Mouse (Mus musculus): ENCODE measurements around the gene Phf21b. TPM values are rescaled to one million over a fixed set of nuclear protein-coding genes. Genes with fewer than 3 reads are reported as not detected.

Gene Phf21b
- polyA plus RNA-seq, 1 experiment from 2014 or later: 0.19 TPM

DNA sequence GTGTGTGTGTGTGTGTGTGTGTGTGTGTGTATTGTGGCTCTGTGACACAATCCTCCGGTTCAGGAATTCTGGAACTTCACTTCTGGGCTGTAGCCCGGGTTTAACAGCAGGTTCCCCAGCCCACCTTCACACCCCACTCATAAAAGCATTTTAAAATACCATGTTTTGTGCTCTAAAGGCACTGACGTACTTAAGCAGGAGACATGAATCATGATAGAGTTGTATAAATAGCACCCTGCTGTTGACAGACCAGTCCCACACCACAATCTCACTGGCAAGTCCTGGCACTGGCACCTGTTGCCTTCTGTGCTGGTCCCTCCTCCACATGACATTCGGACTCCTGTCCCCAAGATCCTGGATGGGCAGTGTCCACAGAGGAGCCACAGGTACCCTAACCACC, 18.0 kb upstream of the Phf21b start:
- no peak overlapping the region for H3K4me3 ChIP-seq (ENCODE audit: low read length)
- no peak overlapping the region for H3K9ac ChIP-seq (replicated peaks; ENCODE audit: low read length)
- no peak overlapping the region for H3K4me2 ChIP-seq (replicated peaks; ENCODE audit: low read depth, low read length)
- ATAC-seq (ENCODE audit: low FRiP score, low TSS enrichment): no peak
- no peaks in the 10 kb centered on the region for H3K4me1 ChIP-seq (ENCODE audit: insufficient read depth, low read length)
- H3K36me3 ChIP-seq (ENCODE audit: insufficient read depth, low read length): no peaks in the 10 kb centered on the region
- no peaks in the 10 kb centered on the region for H3K27me3 ChIP-seq (ENCODE audit: insufficient read depth, low read length)
- H3K27ac ChIP-seq (ENCODE audit: low read length): no peak overlapping the region
- 75% methylated on average over 4 of the region's 4 CpGs for WGBS
- no peaks in the 10 kb centered on the region for H3K9me3 ChIP-seq (ENCODE audit: low read length)

DNA sequence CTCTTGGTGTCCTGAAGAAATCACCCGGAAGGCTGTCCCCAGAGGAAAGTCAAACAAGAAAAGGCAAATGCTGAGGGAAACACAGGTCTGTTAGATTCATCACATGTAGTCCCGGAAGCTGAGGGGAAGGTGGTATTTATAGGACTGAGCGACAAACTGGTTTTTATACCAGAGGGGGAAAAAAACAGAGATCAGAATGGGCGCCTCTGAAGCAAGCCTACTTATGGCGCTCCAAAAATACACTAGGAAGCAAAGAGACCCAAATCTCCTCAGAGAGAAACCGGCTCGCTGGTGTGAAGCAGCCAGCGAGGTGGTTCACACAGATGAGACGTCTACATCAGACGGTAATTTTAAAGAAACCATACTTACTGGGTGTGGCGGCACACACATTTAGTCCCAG, 17.2 kb upstream of the Phf21b start:
- Histone ChIP-seq H3K9me3 (ENCODE audit: low read length) (no peaks in the 10 kb centered on the region), H3K4me3 (ENCODE audit: low read length) (no peak overlapping the region), H3K4me1 (ENCODE audit: insufficient read depth, low read length) (no peaks in the 10 kb centered on the region), H3K27ac (ENCODE audit: low read length) (no peak overlapping the region), H3K4me2 (replicated peaks; ENCODE audit: low read depth, low read length) (no peak overlapping the region), H3K36me3 (ENCODE audit: insufficient read depth, low read length) (no peaks in the 10 kb centered on the region), H3K27me3 (ENCODE audit: insufficient read depth, low read length) (no peaks in the 10 kb centered on the region), H3K9ac (replicated peaks; ENCODE audit: low read length) (no peak overlapping the region)
- ATAC-seq (ENCODE audit: low FRiP score, low TSS enrichment): no peak
- 86% methylated on average over 11 of the region's 11 CpGs for WGBS

- Histone ChIP-seq H3K9me3 (ENCODE audit: low read length) (no peaks in the 10 kb centered on the region), H3K36me3 (ENCODE audit: insufficient read depth, low read length) (no peaks in the 10 kb centered on the region), H3K4me2 (replicated peaks; ENCODE audit: low read depth, low read length) (no peak overlapping the region), H3K4me1 (ENCODE audit: insufficient read depth, low read length) (no peaks in the 10 kb centered on the region), H3K27me3 (ENCODE audit: insufficient read depth, low read length) (no peaks in the 10 kb centered on the region), H3K9ac (replicated peaks; ENCODE audit: low read length) (no peak overlapping the region), H3K4me3 (ENCODE audit: low read length) (no peak overlapping the region), H3K27ac (ENCODE audit: low read length) (no peak overlapping the region)
- ATAC-seq (ENCODE audit: low FRiP score, low TSS enrichment): no peak
- WGBS: 80% methylated on average over 3 of the region's 3 CpGs
Measured at GRCm38 (mm10) chr15:84871802-84872201, 16.0 kb upstream of the Phf21b start.

DNA sequence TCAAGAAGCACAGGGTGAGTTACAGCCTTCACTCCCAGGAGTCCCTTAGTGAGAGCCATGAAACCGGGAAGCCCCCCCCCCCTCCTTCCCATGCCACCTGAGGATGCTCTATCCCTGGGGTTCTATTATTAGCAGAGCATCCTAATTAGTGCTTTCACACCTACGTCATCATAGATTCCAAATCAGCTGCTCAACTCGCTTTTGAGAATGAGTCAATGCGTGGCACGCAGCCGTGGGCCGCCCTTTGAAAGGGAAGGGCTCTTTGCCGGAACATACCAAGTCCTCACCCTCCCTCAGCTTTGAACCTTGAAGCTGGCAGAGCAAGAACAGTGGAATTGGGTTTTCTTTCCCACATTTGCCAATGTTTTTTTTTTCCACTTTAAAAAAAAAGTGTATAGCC, 6.1 kb upstream of the Phf21b start:
- H3K36me3 ChIP-seq (ENCODE audit: insufficient read depth, low read length): no peaks in the 10 kb centered on the region
- H3K27ac ChIP-seq (ENCODE audit: low read length): no peak overlapping the region
- H3K4me2 ChIP-seq (replicated peaks; ENCODE audit: low read depth, low read length): no peak overlapping the region
- 88% methylated on average over 8 of the region's 8 CpGs for WGBS
- H3K27me3 ChIP-seq (ENCODE audit: insufficient read depth, low read length): no peaks in the 10 kb centered on the region
- H3K9me3 ChIP-seq (ENCODE audit: low read length): no peaks in the 10 kb centered on the region
- ATAC-seq (ENCODE audit: low FRiP score, low TSS enrichment): no peak
- peaks cover 4% of the 10 kb centered on the region for H3K4me1 ChIP-seq (ENCODE audit: insufficient read depth, low read length)
- H3K9ac ChIP-seq (replicated peaks; ENCODE audit: low read length): no peak overlapping the region
- H3K4me3 ChIP-seq (ENCODE audit: low read length): no peak overlapping the region

DNA sequence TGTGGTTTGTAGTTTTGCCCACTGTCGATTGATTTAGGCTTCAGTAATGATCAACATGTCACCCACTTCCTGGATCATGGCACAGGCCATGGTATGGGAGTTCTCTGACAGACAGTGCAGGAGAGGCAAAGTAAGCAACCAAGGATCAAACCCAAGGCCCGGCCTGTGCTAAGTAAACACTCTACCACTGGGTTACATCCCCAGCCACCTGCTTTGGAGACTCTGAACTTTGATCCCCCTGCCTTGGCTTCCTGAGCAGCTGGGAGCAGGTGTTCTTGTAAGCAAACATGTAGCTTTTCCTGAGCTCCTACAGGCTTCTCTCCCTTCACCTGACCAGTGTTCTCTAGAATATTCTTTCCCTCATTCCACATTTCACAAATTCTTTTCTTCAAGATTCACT, 1.8 kb upstream of the Phf21b start:
- H3K4me1 ChIP-seq (ENCODE audit: insufficient read depth, low read length): peaks cover 34% of the 10 kb centered on the region
- no peaks in the 10 kb centered on the region for H3K36me3 ChIP-seq (ENCODE audit: insufficient read depth, low read length)
- no peak overlapping the region for H3K9ac ChIP-seq (replicated peaks; ENCODE audit: low read length)
- H3K4me2 ChIP-seq (replicated peaks; ENCODE audit: low read depth, low read length): no peak overlapping the region
- no peak for ATAC-seq (ENCODE audit: low FRiP score, low TSS enrichment)
- H3K9me3 ChIP-seq (ENCODE audit: low read length): no peaks in the 10 kb centered on the region
- H3K27ac ChIP-seq (ENCODE audit: low read length): no peak overlapping the region
- H3K4me3 ChIP-seq (ENCODE audit: low read length): no peak overlapping the region
- WGBS: 71% methylated on average over 2 of the region's 2 CpGs
- peaks cover 5% of the 10 kb centered on the region; the same call in 1 of the 2 replicates for H3K27me3 ChIP-seq (ENCODE audit: insufficient read depth, low read length)

GRCm38 (mm10) chr15:84854921-84855901, 638 bp downstream of the Phf21b start:
- Histone ChIP-seq H3K9ac (replicated peaks; ENCODE audit: low read length) (peak overlapping the region; percentile 71), H3K9me3 (ENCODE audit: low read length) (no peaks in the 10 kb centered on the region), H3K27ac (ENCODE audit: low read length) (0 out of 2 replicates have a peak overlapping the region, but pooled peaks have one; percentile 34), H3K36me3 (ENCODE audit: insufficient read depth, low read length) (no peaks in the 10 kb centered on the region), H3K27me3 (ENCODE audit: insufficient read depth, low read length) (peaks cover 5% of the 10 kb centered on the region; the same call in 1 of the 2 replicates), H3K4me1 (ENCODE audit: insufficient read depth, low read length) (peaks cover 38% of the 10 kb centered on the region), H3K4me3 (ENCODE audit: low read length) (peak overlapping the region; percentile 78), H3K4me2 (replicated peaks; ENCODE audit: low read depth, low read length) (peak overlapping the region; percentile 99)
- WGBS: under 1% methylated on average over 88 of the region's 88 CpGs
- ATAC-seq (ENCODE audit: low FRiP score, low TSS enrichment): peak; percentile 24

GRCm38 (mm10) chr15:84854171-84854811, 1.6 kb downstream of the Phf21b start:
- Histone ChIP-seq H3K4me1 (ENCODE audit: insufficient read depth, low read length) (peaks cover 38% of the 10 kb centered on the region), H3K36me3 (ENCODE audit: insufficient read depth, low read length) (no peaks in the 10 kb centered on the region), H3K9me3 (ENCODE audit: low read length) (no peaks in the 10 kb centered on the region), H3K27ac (ENCODE audit: low read length) (no peak overlapping the region), H3K4me3 (ENCODE audit: low read length) (peak overlapping the region; percentile 78), H3K27me3 (ENCODE audit: insufficient read depth, low read length) (peaks cover 5% of the 10 kb centered on the region; the same call in 1 of the 2 replicates), H3K4me2 (replicated peaks; ENCODE audit: low read depth, low read length) (peak overlapping the region; percentile 99), H3K9ac (replicated peaks; ENCODE audit: low read length) (no peak overlapping the region; the same call in 1 of the 2 replicates)
- under 1% methylated on average over 49 of the region's 49 CpGs for WGBS
- ATAC-seq (ENCODE audit: low FRiP score, low TSS enrichment): no peak

- peak; percentile 72 for ATAC-seq (ENCODE audit: low FRiP score, low TSS enrichment)
- WGBS: under 1% methylated on average over 71 of the region's 84 CpGs
Measured at GRCm38 (mm10) chr15:84853261-84854137, 2.4 kb downstream of the Phf21b start.

GRCm38 (mm10) chr15:84852457-84853070, 3.3 kb downstream of the Phf21b start:
- no peak for ATAC-seq (ENCODE audit: low FRiP score, low TSS enrichment)
- peaks cover 5% of the 10 kb centered on the region; the same call in 1 of the 2 replicates for H3K27me3 ChIP-seq (ENCODE audit: insufficient read depth, low read length)
- peaks cover 38% of the 10 kb centered on the region for H3K4me1 ChIP-seq (ENCODE audit: insufficient read depth, low read length)
- 8% methylated on average over 10 of the region's 10 CpGs for WGBS
- no peaks in the 10 kb centered on the region for H3K36me3 ChIP-seq (ENCODE audit: insufficient read depth, low read length)
- peak overlapping the region; percentile 78 for H3K4me3 ChIP-seq (ENCODE audit: low read length)
- peak overlapping the region; percentile 68 for H3K9ac ChIP-seq (replicated peaks; ENCODE audit: low read length)
- peak overlapping the region; percentile 79 for H3K27ac ChIP-seq (ENCODE audit: low read length)
- H3K4me2 ChIP-seq (replicated peaks; ENCODE audit: low read depth, low read length): peak overlapping the region; percentile 99
- no peaks in the 10 kb centered on the region for H3K9me3 ChIP-seq (ENCODE audit: low read length)

More at GRCm38 (mm10) chr15:84853261-84854137, 2.4 kb downstream of the Phf21b start:
- peak overlapping the region; percentile 78 for H3K4me3 ChIP-seq (ENCODE audit: low read length)
- H3K36me3 ChIP-seq (ENCODE audit: insufficient read depth, low read length): no peaks in the 10 kb centered on the region
- H3K27ac ChIP-seq (ENCODE audit: low read length): peak overlapping the region; percentile 79
- H3K9me3 ChIP-seq (ENCODE audit: low read length): no peaks in the 10 kb centered on the region
- peaks cover 38% of the 10 kb centered on the region for H3K4me1 ChIP-seq (ENCODE audit: insufficient read depth, low read length)
- H3K27me3 ChIP-seq (ENCODE audit: insufficient read depth, low read length): peaks cover 5% of the 10 kb centered on the region; the same call in 1 of the 2 replicates
- H3K4me2 ChIP-seq (replicated peaks; ENCODE audit: low read depth, low read length): peak overlapping the region; percentile 99
- H3K9ac ChIP-seq (replicated peaks; ENCODE audit: low read length): peak overlapping the region; percentile 68
